Mouse (Mus musculus): ENCODE results near the gene Cyp2d9. TPM values are rescaled to one million over a fixed set of nuclear protein-coding genes. Genes with fewer than 3 reads are reported as not detected.

Gene Cyp2d9
- not detected for total RNA-seq (2023)

DNA sequence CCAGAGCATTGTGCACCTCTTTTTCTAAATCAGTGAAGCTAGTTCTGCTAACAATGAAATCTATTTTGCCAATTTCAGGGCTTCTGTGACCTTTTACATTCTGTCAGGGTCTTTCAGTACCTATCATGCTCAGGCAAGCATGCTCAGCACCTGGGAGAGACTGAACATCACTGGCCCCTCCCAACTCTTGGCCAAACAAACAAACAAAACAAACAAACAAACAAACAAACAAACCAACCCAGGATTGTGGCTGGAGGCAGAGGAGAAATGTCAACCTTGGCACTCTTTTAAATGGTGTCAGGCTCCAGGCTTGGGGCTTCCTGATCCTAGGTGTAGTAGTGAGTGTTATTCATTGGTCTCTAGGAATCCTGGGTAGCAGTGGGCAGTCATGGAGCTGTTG lies at the start of gene Cyp2d9:
Gene Cyp2d9 (plus strand): TSS at position 301 of the 400 bp plus-strand sequence.

DNA sequence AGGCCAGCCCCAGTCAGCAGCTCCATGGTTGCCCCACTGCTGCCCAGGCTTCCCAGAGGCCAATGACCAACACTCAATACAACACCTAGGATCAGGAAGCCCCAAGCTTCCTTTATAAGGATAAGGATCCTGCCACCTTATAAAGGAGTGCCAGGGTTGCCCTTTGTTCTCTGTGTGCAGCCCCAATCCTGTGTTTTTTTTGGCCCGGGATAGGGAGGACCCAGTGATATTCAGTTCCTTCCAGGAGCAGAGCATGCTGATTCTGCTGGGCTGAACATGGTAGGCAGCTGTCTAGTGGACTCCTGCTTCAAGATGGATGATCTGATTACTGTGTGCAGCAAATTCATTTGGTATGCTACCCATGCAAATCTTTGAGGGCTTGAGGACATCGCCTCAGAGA lies 39.3 kb upstream of the Cyp2d9 start, which contains the start of gene Cyp2d11:
Gene Cyp2d11 (minus strand): TSS at position 101 of the 400 bp plus-strand sequence.

DNA sequence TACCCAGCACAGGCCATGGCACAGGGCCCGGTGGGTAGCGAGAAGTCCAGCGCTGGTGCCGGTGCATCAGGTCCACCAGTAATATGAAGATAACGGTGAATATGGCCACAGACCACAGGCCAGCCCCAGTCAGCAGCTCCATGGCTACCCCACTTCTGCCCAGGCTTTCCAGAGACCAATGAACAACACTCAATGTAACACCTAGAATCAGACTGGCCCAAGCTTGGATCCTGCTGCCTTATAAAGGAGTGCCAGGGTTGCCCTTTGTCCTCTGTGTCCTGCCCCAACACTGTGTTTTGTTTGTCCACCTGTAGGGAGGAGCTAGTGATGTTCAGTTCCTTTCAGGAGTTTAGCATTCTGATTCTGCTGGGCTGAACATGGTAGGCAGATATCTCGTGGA lies 26.3 kb upstream of the Cyp2d9 start, which contains the start of gene Cyp2d10:
Gene Cyp2d10 (minus strand): TSS at position 215 of the 400 bp plus-strand sequence.

Other genes with a start within 250 kb of the Cyp2d9 start
- gene Shisa8, start 220.6 kb upstream of the Cyp2d9 start, total RNA-seq (2023), result 0.77 TPM
- 15.5 TPM for gene Tnfrsf13c, start 209.1 kb upstream of the Cyp2d9 start, total RNA-seq (2023)
- gene Cenpm, start 188.7 kb upstream of the Cyp2d9 start, total RNA-seq (2023), result 0.83 TPM
- gene 1500009C09Rik, start 181.0 kb upstream of the Cyp2d9 start, total RNA-seq (2023), result not detected
- gene Sept3, start 158.5 kb upstream of the Cyp2d9 start, total RNA-seq (2023), result not detected
- not detected for gene Wbp2nl, start 134.5 kb upstream of the Cyp2d9 start, total RNA-seq (2023)
- gene Naga, start 94.5 kb upstream of the Cyp2d9 start, total RNA-seq (2023), result 55.5 TPM
- 1.1 TPM for gene Pheta2, start 94.5 kb upstream of the Cyp2d9 start, total RNA-seq (2023)
- 85.9 TPM for gene Smdt1, start 94.5 kb upstream of the Cyp2d9 start, total RNA-seq (2023)
- gene Ndufa6, start 79.1 kb upstream of the Cyp2d9 start, total RNA-seq (2023), result 128 TPM
- 6.2 TPM for gene Cyp2d22, start 53.2 kb upstream of the Cyp2d9 start, total RNA-seq (2023)
- gene Cyp2d11, start 39.4 kb upstream of the Cyp2d9 start, total RNA-seq (2023), result not detected
- gene Cyp2d10, start 26.2 kb upstream of the Cyp2d9 start, total RNA-seq (2023), result not detected
- not detected for gene Cyp2d12, start 121.6 kb downstream of the Cyp2d9 start, total RNA-seq (2023)
- gene Cyp2d34, start 187.5 kb downstream of the Cyp2d9 start, total RNA-seq (2023), result not detected